Mouse (Mus musculus): Measurements from ENCODE around the gene Fam208b.

DNA sequence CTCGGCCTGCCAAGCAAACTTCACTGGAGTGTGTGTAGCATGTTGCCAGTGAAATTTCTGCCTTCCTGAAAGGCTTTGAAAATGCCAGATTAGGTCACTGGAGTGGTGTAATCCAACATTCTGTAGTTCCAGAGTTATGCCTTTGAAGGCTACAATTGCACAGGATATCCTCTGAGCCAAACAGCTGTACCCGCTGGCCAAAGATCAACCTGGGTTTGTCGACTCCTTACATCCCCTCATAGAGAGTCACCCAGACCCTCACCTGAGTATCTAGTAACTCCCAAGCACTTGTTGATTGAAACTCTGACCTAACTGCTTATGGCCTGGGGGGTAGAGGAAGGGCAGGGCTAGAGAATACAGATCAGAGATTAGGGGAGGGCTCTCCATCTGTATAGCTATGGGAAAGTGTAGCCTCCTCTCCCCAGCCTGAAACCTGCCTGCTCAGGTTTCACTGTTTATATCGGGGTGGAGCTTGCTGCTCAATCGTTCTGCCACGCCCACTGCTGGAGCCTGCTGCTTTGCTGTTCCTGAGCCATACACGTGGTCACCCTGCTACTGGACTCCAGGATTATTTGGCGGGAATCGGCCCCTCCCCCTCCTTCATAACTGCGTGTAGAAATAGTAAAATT, 79.1 kb downstream of the Fam208b start:
- no peak for TF ChIP-seq CTCF (IDR thresholded peaks at IDR 0.05; ENCODE audit: extremely low read depth, insufficient read length, insufficient replicate concordance, low read depth, low read length)
- no peak for TF ChIP-seq POLR2A (IDR thresholded peaks at IDR 0.05; ENCODE audit: low read depth, low read length)
